Mouse (Mus musculus) thymus, adult 2 months (tissue): Measurements from ENCODE around the gene Misp.

Experiments
- CTCF ChIP-seq: fragments of 200-500 bp; IDR thresholded peaks from 2 replicates; pipeline ENCODE4 v1.5.1; 2012; ENCODE audit warnings: mild to moderate bottlenecking, control low read depth, low read length, moderate library complexity, borderline replicate concordance; ENCODE audit not compliant: control insufficient read depth, poor library complexity, insufficient read depth; ENCODE audit errors: extremely low read depth
- POLR2A ChIP-seq: fragments of 200-500 bp; IDR thresholded peaks from 2 replicates; pipeline ENCODE4 v1.6.1; 2012; ENCODE audit warnings: mild to moderate bottlenecking, low read length, control low read depth, moderate library complexity; ENCODE audit not compliant: control insufficient read depth, poor library complexity, insufficient read depth; ENCODE audit errors: extremely low read depth

- TF ChIP-seq CTCF (no peak), POLR2A (no peak)
These were observed 3.6 kb downstream of the Misp start for GRCm38 (mm10) chr10:79824413-79824812.
